Mouse (Mus musculus): ENCODE data around the gene Nyap2.

The Nyap2 gene

GRCm38 (mm10) chr1:81076831-81077664 lies at the start of gene Nyap2:
TSS of gene Nyap2 (plus strand) at chr1:81076950.
- H3K9me3 ChIP-seq (ENCODE audit: low read length) = no peaks in the 10 kb centered on the region
- no peak within 1 kb of the TSS for H3K4me3 ChIP-seq (replicated peaks; ENCODE audit: low read length)
- TF ChIP-seq POU5F1 (IDR thresholded peaks at IDR 0.05; ENCODE audit: borderline replicate concordance, low read length) (no peak), NANOG (IDR thresholded peaks at IDR 0.05; ENCODE audit: borderline replicate concordance, low read length) (no peak), CTCF (conservative IDR thresholded peaks at IDR 0.05; ENCODE audit: low read length) (no peak)
- H3K36me3 ChIP-seq (ENCODE audit: insufficient read depth, low read length) = no peaks in the 10 kb centered on the region
- H3K4me1 ChIP-seq (replicated peaks; ENCODE audit: low read depth, low read length) = no peaks in the 10 kb centered on the region
- H3K27me3 ChIP-seq (ENCODE audit: insufficient read depth, low read length) = 0 out of 2 replicates have a peak, but pooled peaks cover 5% of the 10 kb centered on the region

DNA sequence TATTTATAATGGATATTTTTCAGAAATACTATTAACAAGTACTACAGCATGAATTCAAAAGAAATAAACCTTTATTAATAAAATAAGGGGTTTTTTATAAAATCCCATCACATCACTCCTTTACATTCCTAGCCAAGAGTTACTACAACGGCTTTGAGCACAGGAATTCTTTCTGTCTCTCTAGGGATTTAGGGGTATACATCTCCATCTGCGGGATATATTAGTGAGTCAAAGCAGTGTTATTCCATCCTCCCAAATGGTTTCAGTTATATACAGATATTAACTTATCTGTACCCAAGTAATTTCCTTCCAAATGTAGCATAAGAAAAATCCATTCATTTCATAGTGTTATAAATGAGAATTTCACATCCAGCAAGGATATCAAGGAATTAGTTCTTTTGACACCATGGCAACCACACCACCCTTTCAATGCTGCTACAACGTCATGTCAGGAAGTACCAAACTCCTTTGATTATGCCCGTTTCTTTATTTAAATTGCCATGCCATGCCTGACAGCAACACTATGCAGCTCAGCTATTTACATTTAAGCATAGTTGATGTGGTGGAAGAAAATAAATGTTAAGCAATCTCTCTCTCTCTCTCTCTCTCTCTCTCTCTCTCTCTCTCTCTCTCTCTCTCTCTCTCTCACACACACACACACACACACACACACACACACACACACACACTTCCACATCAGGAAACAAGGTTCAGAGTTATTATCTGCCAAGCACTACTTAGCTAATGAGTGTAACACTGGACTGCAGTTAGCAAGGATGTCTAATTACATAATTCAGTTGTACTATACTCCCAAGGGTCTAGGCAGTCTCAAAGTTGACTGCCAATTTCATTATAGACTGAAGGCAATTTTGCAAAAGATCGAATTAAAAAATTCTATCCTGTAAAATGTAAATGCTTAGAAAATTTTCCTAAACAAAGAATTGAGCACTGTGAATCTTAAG lies 33.6 kb upstream of the Nyap2 start:
- Histone ChIP-seq H3K4me1 (replicated peaks; ENCODE audit: low read depth, low read length) (no peaks in the 10 kb centered on the region), H3K27me3 (ENCODE audit: insufficient read depth, low read length) (no peaks in the 10 kb centered on the region), H3K36me3 (ENCODE audit: insufficient read depth, low read length) (no peaks in the 10 kb centered on the region), H3K9me3 (ENCODE audit: low read length) (no peaks in the 10 kb centered on the region), H3K4me3 (replicated peaks; ENCODE audit: low read length) (no peak overlapping the region)
- no peak for TF ChIP-seq POU5F1 (IDR thresholded peaks at IDR 0.05; ENCODE audit: borderline replicate concordance, low read length)
- TF ChIP-seq NANOG (IDR thresholded peaks at IDR 0.05; ENCODE audit: borderline replicate concordance, low read length) = no peak
- no peak for TF ChIP-seq CTCF (conservative IDR thresholded peaks at IDR 0.05; ENCODE audit: low read length)

DNA sequence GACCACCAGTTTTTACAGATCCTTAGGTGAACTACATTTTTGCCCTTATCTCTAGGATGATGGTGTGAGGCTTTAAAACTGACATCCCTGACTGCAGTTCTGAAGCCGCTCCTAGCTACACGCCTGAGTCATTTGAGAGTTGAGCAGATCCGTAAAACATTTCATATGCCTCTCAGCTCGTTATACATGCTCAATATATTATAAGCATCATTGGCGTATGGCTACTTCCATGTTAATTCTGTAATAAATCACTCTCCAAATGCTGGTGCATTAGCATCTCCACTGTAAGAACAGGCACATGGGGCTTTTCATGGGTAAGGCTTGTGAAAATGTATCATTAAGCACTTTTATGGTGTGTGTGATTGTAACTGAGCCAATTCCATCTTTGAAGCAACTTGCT lies 18.4 kb upstream of the Nyap2 start:
- H3K27me3 ChIP-seq (ENCODE audit: insufficient read depth, low read length) = no peaks in the 10 kb centered on the region
- no peak for TF ChIP-seq CTCF (conservative IDR thresholded peaks at IDR 0.05; ENCODE audit: low read length)
- TF ChIP-seq NANOG (IDR thresholded peaks at IDR 0.05; ENCODE audit: borderline replicate concordance, low read length) = no peak
- no peak for TF ChIP-seq POU5F1 (IDR thresholded peaks at IDR 0.05; ENCODE audit: borderline replicate concordance, low read length)
- no peaks in the 10 kb centered on the region for H3K36me3 ChIP-seq (ENCODE audit: insufficient read depth, low read length)
- no peak overlapping the region for H3K4me3 ChIP-seq (replicated peaks; ENCODE audit: low read length)
- no peaks in the 10 kb centered on the region for H3K9me3 ChIP-seq (ENCODE audit: low read length)
- H3K4me1 ChIP-seq (replicated peaks; ENCODE audit: low read depth, low read length) = no peaks in the 10 kb centered on the region

- H3K4me3 ChIP-seq (replicated peaks; ENCODE audit: low read length) = no peak overlapping the region
- H3K4me1 ChIP-seq (replicated peaks; ENCODE audit: low read depth, low read length) = no peaks in the 10 kb centered on the region
- H3K9me3 ChIP-seq (ENCODE audit: low read length) = no peaks in the 10 kb centered on the region
- TF ChIP-seq POU5F1 (IDR thresholded peaks at IDR 0.05; ENCODE audit: borderline replicate concordance, low read length) (no peak), NANOG (IDR thresholded peaks at IDR 0.05; ENCODE audit: borderline replicate concordance, low read length) (no peak), CTCF (conservative IDR thresholded peaks at IDR 0.05; ENCODE audit: low read length) (no peak)
- no peaks in the 10 kb centered on the region for H3K36me3 ChIP-seq (ENCODE audit: insufficient read depth, low read length)
- H3K27me3 ChIP-seq (ENCODE audit: insufficient read depth, low read length) = no peaks in the 10 kb centered on the region
Measured at GRCm38 (mm10) chr1:81058835-81059234, 17.9 kb upstream of the Nyap2 start.

- H3K36me3 ChIP-seq (ENCODE audit: insufficient read depth, low read length) = no peaks in the 10 kb centered on the region
- H3K4me3 ChIP-seq (replicated peaks; ENCODE audit: low read length) = no peak overlapping the region
- no peaks in the 10 kb centered on the region for H3K9me3 ChIP-seq (ENCODE audit: low read length)
- no peaks in the 10 kb centered on the region for H3K27me3 ChIP-seq (ENCODE audit: insufficient read depth, low read length)
- no peaks in the 10 kb centered on the region for H3K4me1 ChIP-seq (replicated peaks; ENCODE audit: low read depth, low read length)
- no peak for TF ChIP-seq CTCF (conservative IDR thresholded peaks at IDR 0.05; ENCODE audit: low read length)
Measured at GRCm38 (mm10) chr1:81062811-81063210, 13.9 kb upstream of the Nyap2 start.

GRCm38 (mm10) chr1:81076259-81076658 lies 491 bp upstream of the Nyap2 start:
- Histone ChIP-seq H3K27me3 (ENCODE audit: insufficient read depth, low read length) (0 out of 2 replicates have a peak, but pooled peaks cover 5% of the 10 kb centered on the region), H3K9me3 (ENCODE audit: low read length) (no peaks in the 10 kb centered on the region), H3K4me1 (replicated peaks; ENCODE audit: low read depth, low read length) (no peaks in the 10 kb centered on the region), H3K36me3 (ENCODE audit: insufficient read depth, low read length) (no peaks in the 10 kb centered on the region), H3K4me3 (replicated peaks; ENCODE audit: low read length) (no peak overlapping the region)
- TF ChIP-seq NANOG (IDR thresholded peaks at IDR 0.05; ENCODE audit: borderline replicate concordance, low read length) (no peak), CTCF (conservative IDR thresholded peaks at IDR 0.05; ENCODE audit: low read length) (no peak), POU5F1 (IDR thresholded peaks at IDR 0.05; ENCODE audit: borderline replicate concordance, low read length) (no peak)

- Histone ChIP-seq H3K4me3 (replicated peaks; ENCODE audit: low read length) (no peak overlapping the region), H3K4me1 (replicated peaks; ENCODE audit: low read depth, low read length) (no peaks in the 10 kb centered on the region)
- TF ChIP-seq NANOG (IDR thresholded peaks at IDR 0.05; ENCODE audit: borderline replicate concordance, low read length) (no peak), CTCF (conservative IDR thresholded peaks at IDR 0.05; ENCODE audit: low read length) (no peak), POU5F1 (IDR thresholded peaks at IDR 0.05; ENCODE audit: borderline replicate concordance, low read length) (no peak)
Measured at GRCm38 (mm10) chr1:81077665-81078314, 1.0 kb downstream of the Nyap2 start.

GRCm38 (mm10) chr1:81087485-81087884 lies 10.7 kb downstream of the Nyap2 start:
- no peaks in the 10 kb centered on the region for H3K9me3 ChIP-seq (ENCODE audit: low read length)
- H3K36me3 ChIP-seq (ENCODE audit: insufficient read depth, low read length) = no peaks in the 10 kb centered on the region
- no peaks in the 10 kb centered on the region for H3K4me1 ChIP-seq (replicated peaks; ENCODE audit: low read depth, low read length)
- no peaks in the 10 kb centered on the region for H3K27me3 ChIP-seq (ENCODE audit: insufficient read depth, low read length)
- H3K4me3 ChIP-seq (replicated peaks; ENCODE audit: low read length) = no peak overlapping the region
- TF ChIP-seq POU5F1 (IDR thresholded peaks at IDR 0.05; ENCODE audit: borderline replicate concordance, low read length) (no peak), CTCF (conservative IDR thresholded peaks at IDR 0.05; ENCODE audit: low read length) (no peak)

More at GRCm38 (mm10) chr1:81077665-81078314, 1.0 kb downstream of the Nyap2 start:
- Histone ChIP-seq H3K27me3 (ENCODE audit: insufficient read depth, low read length) (0 out of 2 replicates have a peak, but pooled peaks cover 5% of the 10 kb centered on the region), H3K36me3 (ENCODE audit: insufficient read depth, low read length) (no peaks in the 10 kb centered on the region), H3K9me3 (ENCODE audit: low read length) (no peaks in the 10 kb centered on the region)

Measured in E14TG2a.4 (cell line).